Comparison of ENCODE assay signal across 13 mouse cellular contexts in the genomic region with DNA sequence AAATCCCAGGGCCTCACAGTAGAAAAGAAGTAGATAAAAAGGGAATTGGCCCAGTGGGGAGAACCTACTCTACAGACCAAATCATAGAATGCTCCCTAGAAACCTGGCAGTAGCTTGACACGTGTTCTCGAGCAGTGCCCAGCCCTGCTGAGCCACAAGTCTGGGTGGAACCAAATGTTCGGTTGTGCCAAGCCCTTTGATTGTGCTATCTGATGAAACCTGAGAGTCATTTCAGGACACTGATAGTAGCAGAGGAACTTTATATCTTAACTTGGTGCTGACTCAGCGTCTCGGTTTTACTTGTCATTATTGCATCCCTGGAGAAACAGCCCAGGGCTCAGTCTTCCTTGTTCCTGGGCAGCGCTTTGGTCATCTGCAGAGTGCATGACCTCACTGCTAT.
A peak's percentile ranks its signal among the peaks of the same experiment; 100 is the strongest.
DNase-seq lines count a peak whose midpoint lies in the region; ATAC-seq and TF ChIP-seq lines count a peak whose summit lies in the region.
"Had no signal": no experiment of that assay in that cellular context is flagged by ENCODE, and none has a peak within 500 bp of the region (broad histone marks: within the 10 kb centered on the region; RNA-seq: fewer than 3 reads in every experiment).

No protein-coding gene starts in this region.

- no peak for TF ChIP-seq CTCF in intestine, postnatal 0 days (IDR thresholded peaks at IDR 0.05; ENCODE audit: low read depth)

- no peak overlapping the region for H3K27ac ChIP-seq in intestine, postnatal 0 days (ENCODE audit: low read depth, low read length)
- no peak overlapping the region for H3K27ac ChIP-seq in intestine, embryonic 15.5 days
- no peak overlapping the region for H3K27ac ChIP-seq in kidney, embryonic 14.5 days (ENCODE audit: low read depth, low read length)
- H3K27ac ChIP-seq: embryonic facial prominence, embryonic 13.5 days; heart, adult 2 months; limb, embryonic 15.5 days; midbrain, embryonic 12.5 days had no signal

- no peaks in the 10 kb centered on the region for H3K4me1 ChIP-seq in intestine, postnatal 0 days (replicated peaks; ENCODE audit: control insufficient read depth, insufficient read depth, low read length)
- no peaks in the 10 kb centered on the region for H3K4me1 ChIP-seq in intestine, embryonic 15.5 days (replicated peaks)
- no peaks in the 10 kb centered on the region for H3K4me1 ChIP-seq in kidney, embryonic 14.5 days (ENCODE audit: control insufficient read depth, insufficient read depth, low read length)
- H3K4me1 ChIP-seq: limb, embryonic 15.5 days; midbrain, embryonic 12.5 days had no signal

- H3K36me3 ChIP-seq in intestine, postnatal 0 days (ENCODE audit: control insufficient read depth, insufficient read depth) = peaks cover 9% of the 10 kb centered on the region; the same call in 1 of the 2 replicates
- H3K36me3 ChIP-seq in intestine, embryonic 15.5 days = no peaks in the 10 kb centered on the region
- peaks cover 6% of the 10 kb centered on the region for H3K36me3 ChIP-seq in kidney, embryonic 14.5 days (ENCODE audit: control insufficient read depth, insufficient read depth, low read length)

- no peaks in the 10 kb centered on the region for H3K27me3 ChIP-seq in intestine, postnatal 0 days (replicated peaks; ENCODE audit: control insufficient read depth, insufficient read depth, low read length)
- H3K27me3 ChIP-seq in intestine, embryonic 15.5 days (replicated peaks) = no peaks in the 10 kb centered on the region
- H3K27me3 ChIP-seq in kidney, embryonic 14.5 days (ENCODE audit: control insufficient read depth, insufficient read depth, low read length) = no peaks in the 10 kb centered on the region
- H3K27me3 ChIP-seq: embryonic facial prominence, embryonic 13.5 days; limb, embryonic 15.5 days; midbrain, embryonic 12.5 days had no signal

- H3K9me3 ChIP-seq in intestine, postnatal 0 days (ENCODE audit: control insufficient read depth) = no peaks in the 10 kb centered on the region
- no peaks in the 10 kb centered on the region for H3K9me3 ChIP-seq in intestine, embryonic 15.5 days
- no peaks in the 10 kb centered on the region for H3K9me3 ChIP-seq in kidney, embryonic 14.5 days (ENCODE audit: control insufficient read depth, low read length)
- H3K9me3 ChIP-seq: embryonic facial prominence, embryonic 13.5 days; limb, embryonic 15.5 days; midbrain, embryonic 12.5 days had no signal

- H3K4me3 ChIP-seq in intestine, postnatal 0 days (ENCODE audit: low read depth, low read length) = no peak overlapping the region
- no peak overlapping the region for H3K4me3 ChIP-seq in intestine, embryonic 15.5 days (replicated peaks)
- no peak overlapping the region for H3K4me3 ChIP-seq in kidney, embryonic 14.5 days (ENCODE audit: low read length)
- H3K4me3 ChIP-seq: embryonic facial prominence, embryonic 13.5 days; heart, adult 2 months; limb, embryonic 15.5 days; midbrain, embryonic 12.5 days had no signal

- 56% methylated on average over 6 of the region's 6 CpGs for WGBS in intestine, postnatal 0 days
- WGBS in intestine, embryonic 15.5 days = 81% methylated on average over 6 of the region's 6 CpGs
- WGBS in kidney, embryonic 14.5 days = 84% methylated on average over 6 of the region's 6 CpGs

- no peak overlapping the region for H3K4me2 ChIP-seq in intestine, postnatal 0 days (replicated peaks; ENCODE audit: low read depth)
- no peak overlapping the region for H3K4me2 ChIP-seq in intestine, embryonic 15.5 days (replicated peaks)
- no peak overlapping the region for H3K4me2 ChIP-seq in kidney, embryonic 14.5 days (replicated peaks; ENCODE audit: low read depth, low read length)
- H3K4me2 ChIP-seq: embryonic facial prominence, embryonic 13.5 days; limb, embryonic 15.5 days; midbrain, embryonic 12.5 days had no signal

- H3K9ac ChIP-seq in intestine, postnatal 0 days (ENCODE audit: low read depth, low read length) = no peak overlapping the region
- H3K9ac ChIP-seq in intestine, embryonic 15.5 days = no peak overlapping the region
- H3K9ac ChIP-seq in kidney, embryonic 14.5 days (ENCODE audit: low read depth, low read length) = no peak overlapping the region
- H3K9ac ChIP-seq: embryonic facial prominence, embryonic 13.5 days; forebrain, postnatal 0 days; limb, embryonic 15.5 days; midbrain, embryonic 12.5 days had no signal

- peak; percentile 70 for ATAC-seq in intestine, postnatal 0 days
- ATAC-seq in intestine, embryonic 15.5 days = no peak
- ATAC-seq in granulocyte monocyte progenitor cell, adult 5-6 weeks (replicated peaks; ENCODE audit: poor library complexity, severe bottlenecking) = peak; percentile 50
- peak; percentile 97 for ATAC-seq in megakaryocyte-erythroid progenitor cell, adult 5-6 weeks (replicated peaks; ENCODE audit: low FRiP score, low TSS enrichment, poor library complexity, severe bottlenecking)
- ATAC-seq in kidney, embryonic 14.5 days (ENCODE audit: low FRiP score, low TSS enrichment) = no peak
- ATAC-seq: forebrain, postnatal 0 days had no signal

- DNase-seq in brain, adult 2 months (ENCODE audit: low read depth, low spot score) = peak; percentile 77
- no peak for DNase-seq in natural killer cell, adult 2 months (ENCODE audit: low spot score in 2 of 2)
- DNase-seq in yolk sac, embryonic 10.5 days (ENCODE audit: low spot score) = no peak
- DNase-seq: forebrain, postnatal 0 days; heart, adult 2 months had no signal

Comparison
In these comparisons a context has a peak if more than half of its experiments do, and no peak if none do; other contexts are left out.
1. ATAC-seq: peak in intestine, postnatal 0 days (single experiment), granulocyte monocyte progenitor cell, adult 5-6 weeks (single experiment) and megakaryocyte-erythroid progenitor cell, adult 5-6 weeks (single experiment); none in intestine, embryonic 15.5 days (single experiment) and kidney, embryonic 14.5 days (single experiment).